11 mouse cellular contexts compared by ENCODE assay signal in genomic region chr6:146961832-146962481, GRCm38 (mm10). TPM values are rescaled to one million over a fixed set of nuclear protein-coding genes. Genes with fewer than 3 reads are reported as not detected.
DNase-seq lines count a peak whose midpoint lies in the region; ATAC-seq and TF ChIP-seq lines count a peak whose summit lies in the region.
"Had no signal": no experiment of that assay in that cellular context is flagged by ENCODE, and none has a peak within 500 bp of the region (broad histone marks: within the 10 kb centered on the region; RNA-seq: fewer than 3 reads in every experiment).

No protein-coding gene starts in this region.

- H3K4me3 ChIP-seq in heart, embryonic 11.5 days (ENCODE audit: low read depth, low read length) = no peak overlapping the region
- H3K4me3 ChIP-seq in CH12.LX (replicated peaks in 1 of 3; ENCODE audit: low read depth in 2 of 3, low read length in 2 of 3, poor library complexity in 1 of 3) = no peak overlapping the region
- H3K4me3 ChIP-seq in liver, embryonic 11.5 days (ENCODE audit: low read depth, low read length) = no peak overlapping the region

- intact Hi-C loops in heart, postnatal 25 days (cut with DNase I) = loop anchor here (1.0 kb wide), 1 partner anchor 129 kb away; no protein-coding TSS in a partner anchor

- no peaks in the 10 kb centered on the region; the same call in 1 of the 2 replicates for H3K79me2 ChIP-seq in CH12.LX (replicated peaks; ENCODE audit: control insufficient read depth, extremely low read depth, insufficient read depth, poor library complexity, severe bottlenecking)

- TF ChIP-seq RAD21 in CH12.LX (IDR thresholded peaks at IDR 0.05; ENCODE audit: low read depth, low read length) = peak; percentile 33

- H3K4me1 ChIP-seq in heart, embryonic 11.5 days (ENCODE audit: control insufficient read depth, insufficient read depth, low read length) = peaks cover 44% of the 10 kb centered on the region
- H3K4me1 ChIP-seq in CH12.LX (ENCODE audit: control insufficient read depth in 1 of 2, insufficient read depth in 2 of 2) = 0 out of 4 replicates have a peak, but pooled peaks cover 0 to 3% of the 10 kb centered on the region in 2 experiments
- H3K4me1 ChIP-seq in liver, embryonic 11.5 days (replicated peaks; ENCODE audit: control insufficient read depth, insufficient read depth, low read length) = peaks cover 27% of the 10 kb centered on the region

- H3K9ac ChIP-seq in heart, embryonic 11.5 days (ENCODE audit: low read depth, low read length) = no peak overlapping the region
- no peak overlapping the region for H3K9ac ChIP-seq in CH12.LX (ENCODE audit: insufficient read depth, low read depth)
- 0 out of 2 replicates have a peak overlapping the region, but pooled peaks have one; percentile 5 for H3K9ac ChIP-seq in liver, embryonic 11.5 days (ENCODE audit: low read depth, low read length)

- H3K27ac ChIP-seq in heart, embryonic 11.5 days (ENCODE audit: low read depth, low read length) = peak overlapping the region; percentile 67; the same call in 1 of the 2 replicates
- no peak overlapping the region for H3K27ac ChIP-seq in CH12.LX (ENCODE audit: insufficient read depth, low read depth)
- peak overlapping the region; percentile 74 for H3K27ac ChIP-seq in liver, embryonic 11.5 days (ENCODE audit: low read depth, low read length)
- H3K27ac ChIP-seq: macrophage had no signal

- TF ChIP-seq EP300 in CH12.LX (IDR thresholded peaks at IDR 0.05; ENCODE audit: low read length) = no peak

- peak in 1 of 2 experiments; percentile 40; a peak in 2 of 4 replicates for TF ChIP-seq CTCF in CH12.LX (conservative IDR thresholded peaks at IDR 0.05 in 1 of 2, IDR thresholded peaks at IDR 0.05 in 1 of 2; ENCODE audit: low read depth in 2 of 2, low read length in 2 of 2)

- TF ChIP-seq POLR2A in CH12.LX (IDR thresholded peaks at IDR 0.05; ENCODE audit: low read depth, low read length) = no peak

- H3K9me3 ChIP-seq in heart, embryonic 11.5 days (replicated peaks; ENCODE audit: control insufficient read depth, low read length) = no peaks in the 10 kb centered on the region
- H3K9me3 ChIP-seq in CH12.LX (replicated peaks; ENCODE audit: low read length) = no peaks in the 10 kb centered on the region
- H3K9me3 ChIP-seq in liver, embryonic 11.5 days (ENCODE audit: control insufficient read depth, low read length) = no peaks in the 10 kb centered on the region

- WGBS in heart, embryonic 11.5 days (ENCODE audit: insufficient replicate concordance) = 19% methylated on average over 6 of the region's 6 CpGs
- WGBS in liver, embryonic 11.5 days = 27% methylated on average over 6 of the region's 6 CpGs

- no peaks in the 10 kb centered on the region for H3K36me3 ChIP-seq in heart, embryonic 11.5 days (ENCODE audit: control insufficient read depth, insufficient read depth, low read length)
- H3K36me3 ChIP-seq in CH12.LX (replicated peaks in 1 of 2; ENCODE audit: control insufficient read depth in 1 of 2, insufficient read depth in 1 of 2, low read length in 1 of 2) = peaks cover 0 to 9% of the 10 kb centered on the region in 2 experiments
- H3K36me3 ChIP-seq in liver, embryonic 11.5 days (ENCODE audit: control insufficient read depth, insufficient read depth, low read length) = no peaks in the 10 kb centered on the region

- no peak for DNase-seq in heart, postnatal 25 days (ENCODE audit: low spot score)
- no peak for DNase-seq in CH12.LX (ENCODE audit: extremely low read depth)
- peak; percentile 14 for DNase-seq in c-Kit-positive CD71-positive TER-119-positive erythroid progenitor cells, embryonic 14.5 days (ENCODE audit: low spot score)
- DNase-seq in liver, embryonic 11.5 days (ENCODE audit: low spot score) = no peak
- no peak for DNase-seq in MN1 (ENCODE audit: low spot score)
- no peak for DNase-seq in cerebellum, postnatal 14 days
- DNase-seq in testis, postnatal 14 days (ENCODE audit: low spot score) = no peak
- DNase-seq: cerebellum, adult 18-20 months; gastrocnemius, postnatal 14 days had no signal

- in situ Hi-C loops in CH12.LX (cut with MboI; ENCODE audit: low pct_ligation_motif_present, low pct_unique_long_range_greater_than_20kb, low sequenced_read_pairs) = loop anchor here (10.0 kb wide), 1 partner anchor 127 kb away; no protein-coding TSS in a partner anchor

- ATAC-seq in heart, embryonic 11.5 days (replicated peaks; ENCODE audit: insufficient number of reproducible peaks, low FRiP score, low TSS enrichment) = no peak; the same call in 1 of the 2 replicates
- peak; percentile 87 for ATAC-seq in liver, embryonic 11.5 days (replicated peaks; ENCODE audit: low FRiP score)

- dilution Hi-C loops in CH12.LX (cut with MboI; ENCODE audit: extremely low pct_ligation_motif_present, extremely low pct_unique_long_range_greater_than_20kb, low sequenced_read_pairs) = no loop called here

- no peaks in the 10 kb centered on the region for H3K27me3 ChIP-seq in heart, embryonic 11.5 days (ENCODE audit: control insufficient read depth, insufficient read depth, low read length)
- H3K27me3 ChIP-seq in CH12.LX (replicated peaks) = no peaks in the 10 kb centered on the region
- H3K27me3 ChIP-seq in liver, embryonic 11.5 days (replicated peaks; ENCODE audit: control insufficient read depth, insufficient read depth, low read length) = no peaks in the 10 kb centered on the region

- H3K4me2 ChIP-seq in heart, embryonic 11.5 days = no peak overlapping the region
- H3K4me2 ChIP-seq in CH12.LX (ENCODE audit: insufficient read depth, low read depth, poor library complexity, severe bottlenecking) = no peak overlapping the region
- H3K4me2 ChIP-seq in liver, embryonic 11.5 days = peak overlapping the region; percentile 21; the same call in 1 of the 2 replicates

TF ChIP-seq in CH12.LX, 34 proteins besides CTCF, POLR2A, EP300 and RAD21:
- TF ChIP-seq SMC3 (IDR thresholded peaks at IDR 0.05; ENCODE audit: low read depth, low read length) = peak; percentile 13; the same call in 1 of the 2 replicates
- TF ChIP-seq MAZ (IDR thresholded peaks at IDR 0.05; ENCODE audit: low read depth, low read length) = no peak
TF ChIP-seq in CH12.LX: peak in this region for 1.

RNA-seq across cellular contexts. Expression of gene 1700034J05Rik, which starts 7.7 kb away (rescaled TPM):
- polyA plus RNA-seq in heart, embryonic 11.5 days (2014; fragmentation: Nextera tagmentation; extraction: Ambion mirVana) = 0.21 and 0.42 TPM in 2 replicates
- total RNA-seq in heart, postnatal 25 days (2021) = not detected
- total RNA-seq in CH12.LX (2012; rRNA removed) (not detected in 2 replicates), CH12.LX (2014; rRNA removed) (not detected in 2 replicates)
- not detected in 2 replicates for polyA plus RNA-seq in CH12.LX (2012; ENCODE audit: insufficient read length, low read depth)
- polyA plus RNA-seq in liver, embryonic 11.5 days (2014; fragmentation: Nextera tagmentation; extraction: Ambion mirVana) = 0.08 and 0.17 TPM in 2 replicates
- total RNA-seq: gastrocnemius, postnatal 14 days had no signal
- polyA plus RNA-seq: macrophage had no signal
